Mouse (Mus musculus) gastrocnemius, postnatal 4 days (tissue): ENCODE measurements at regions not wholly inside any gene's neighbourhood (a gene's known extent, or its start where the extent isn't known, plus 50 kb on each side); places are given as distances from the start of the nearest gene placed in this dataset.

Experiments
- DNase-seq, 2 experiments: peaks; one replicate each; pipeline ENCODE4 v3.0.0; 2021 to 2022; ENCODE audit warnings: low spot score in 2 of 2, mixed read lengths in 2 of 2

DNA sequence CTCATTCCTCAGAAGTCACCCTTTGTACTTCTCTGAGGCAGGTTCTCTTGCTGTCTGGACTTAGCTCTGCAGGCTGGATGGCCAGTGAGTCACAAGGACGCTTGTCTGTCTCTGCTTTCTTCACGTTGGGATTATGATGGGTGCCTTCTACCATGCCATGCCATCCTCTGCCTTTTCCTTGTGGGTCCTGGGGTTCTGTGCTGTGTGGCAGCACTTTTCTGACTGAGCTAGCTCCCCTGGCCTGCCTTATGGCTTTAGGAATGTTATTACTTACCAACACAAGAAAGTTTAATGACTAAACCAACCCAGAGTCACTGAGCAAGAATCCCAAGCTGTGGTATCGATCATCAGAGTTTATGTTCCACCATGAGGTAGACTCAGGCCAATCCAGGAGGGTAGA lies 280.7 kb downstream of the Gm49356 start:
- DNase-seq: no peak

- DNase-seq: no peak
Observed at GRCm38 (mm10) chr15:59171120-59171519, 282.0 kb downstream of the Gm49356 start.

DNA sequence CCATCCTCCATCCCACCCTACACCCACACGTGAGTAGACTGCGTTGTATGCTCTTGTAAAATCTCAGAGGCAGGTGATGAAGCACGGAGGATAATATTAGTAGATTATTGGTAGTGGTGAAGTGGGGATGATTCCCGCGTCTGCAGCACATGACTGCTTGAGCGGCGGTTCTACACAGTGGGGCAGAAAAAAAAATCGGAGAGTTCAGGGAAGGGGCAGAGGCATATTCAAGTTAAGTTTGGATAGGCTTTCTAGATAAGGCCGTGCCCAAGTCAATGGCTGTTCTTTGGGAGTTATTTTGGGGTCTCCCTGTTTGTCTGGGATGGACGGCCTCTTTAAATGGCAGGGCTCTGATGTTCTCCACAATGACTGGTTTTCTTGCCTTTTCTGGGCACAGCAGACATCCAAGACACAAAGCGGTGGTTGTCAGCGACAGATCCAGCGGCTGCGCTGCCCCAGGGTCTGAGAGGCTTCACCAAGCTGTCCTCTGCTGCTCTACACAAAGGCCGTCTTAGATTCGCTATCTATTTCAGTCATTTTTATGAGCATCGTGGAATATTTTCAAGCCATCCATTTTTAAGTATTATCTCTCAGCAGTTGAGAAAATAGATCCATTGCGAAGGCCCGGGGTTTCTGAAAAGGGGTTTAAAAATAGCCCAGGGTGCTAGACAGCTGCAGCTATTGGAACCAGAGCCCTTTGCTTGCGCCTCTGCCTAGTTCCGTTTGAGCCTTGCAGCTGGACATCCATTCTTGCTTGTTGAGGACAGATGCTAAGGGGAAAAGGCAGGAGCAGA lies 284.6 kb downstream of the Gm49356 start:
- DNase-seq: no peak

- no peak for DNase-seq
Observed at GRCm38 (mm10) chr15:59174246-59174751, 285.2 kb downstream of the Gm49356 start.

DNA sequence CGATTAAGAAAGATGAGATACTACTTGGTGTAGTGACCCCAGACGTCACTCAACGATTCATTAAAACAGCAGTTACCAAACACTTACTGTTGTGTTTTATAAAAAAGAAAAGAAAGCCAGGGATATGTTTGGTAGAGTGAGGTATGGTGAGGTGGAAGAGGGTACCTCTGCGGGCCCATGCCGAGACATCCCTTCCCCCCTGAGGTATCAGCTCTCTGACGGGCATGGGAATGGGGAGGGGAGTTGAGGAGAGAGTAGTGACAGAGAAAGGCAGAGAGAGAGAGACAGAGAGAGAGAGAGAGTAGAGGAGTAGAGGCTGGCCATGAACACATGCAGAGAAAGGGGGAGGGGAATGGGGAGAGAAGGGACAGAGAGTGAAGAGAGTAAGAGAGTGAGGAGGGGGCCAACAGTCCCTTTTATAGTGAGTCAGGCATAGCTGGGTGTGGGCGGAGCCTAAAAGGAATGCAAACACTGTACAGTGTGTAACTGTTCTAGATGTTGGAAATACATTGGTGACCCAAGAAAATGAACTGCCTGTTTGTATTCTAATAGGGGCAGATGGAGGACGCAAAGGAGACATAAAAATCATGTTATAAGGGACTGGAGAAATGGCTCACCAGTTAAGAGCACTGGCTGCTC lies 285.9 kb downstream of the Gm49356 start:
- no peak for DNase-seq

DNA sequence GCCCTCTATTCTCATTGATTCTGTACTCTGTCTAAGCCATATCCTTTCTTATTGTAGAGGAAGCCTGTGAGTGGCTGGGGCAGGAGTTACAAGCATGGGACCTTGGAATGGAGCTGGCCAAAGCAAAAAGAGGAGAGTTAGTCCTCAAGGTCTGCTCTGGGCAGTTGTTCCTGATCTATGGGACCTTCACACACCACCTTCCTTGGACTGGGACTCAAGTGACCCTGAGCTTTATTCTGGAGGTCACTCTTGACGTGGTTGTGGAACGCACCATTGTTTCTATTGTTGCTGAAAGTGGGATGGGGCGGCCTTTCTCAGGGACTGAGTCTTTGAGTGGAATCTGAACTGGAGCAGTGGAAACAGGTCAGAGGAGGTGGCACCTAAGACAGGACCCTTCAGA lies 291.0 kb downstream of the Gm49356 start:
- no peak for DNase-seq

DNA sequence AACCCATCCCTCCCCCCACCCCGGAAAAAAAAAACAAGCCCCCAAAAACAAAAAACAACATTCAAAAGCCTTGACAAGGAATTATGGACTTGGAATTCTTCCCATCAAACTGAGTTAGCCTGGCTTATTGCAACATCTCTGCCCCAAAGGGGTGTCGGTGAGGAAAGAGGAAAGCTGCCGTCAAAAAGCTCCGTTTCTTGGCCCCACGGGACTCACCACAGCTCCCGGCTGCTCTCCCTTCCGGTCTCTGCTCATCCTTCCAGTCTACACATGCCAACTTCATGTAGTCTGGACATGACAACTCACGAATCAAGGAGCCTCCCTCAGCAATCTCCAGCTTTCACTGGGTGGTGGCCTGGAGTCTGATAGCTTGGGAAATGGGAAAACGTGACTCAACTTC lies 295.4 kb downstream of the Gm49356 start:
- no peak for DNase-seq

GRCm38 (mm10) chr15:59187566-59187965 lies 298.5 kb downstream of the Gm49356 start:
- DNase-seq: no peak

- DNase-seq: peak in 1 of 2 experiments; percentile 53
Observed at GRCm38 (mm10) chr15:59188371-59188770, 299.3 kb downstream of the Gm49356 start.

DNA sequence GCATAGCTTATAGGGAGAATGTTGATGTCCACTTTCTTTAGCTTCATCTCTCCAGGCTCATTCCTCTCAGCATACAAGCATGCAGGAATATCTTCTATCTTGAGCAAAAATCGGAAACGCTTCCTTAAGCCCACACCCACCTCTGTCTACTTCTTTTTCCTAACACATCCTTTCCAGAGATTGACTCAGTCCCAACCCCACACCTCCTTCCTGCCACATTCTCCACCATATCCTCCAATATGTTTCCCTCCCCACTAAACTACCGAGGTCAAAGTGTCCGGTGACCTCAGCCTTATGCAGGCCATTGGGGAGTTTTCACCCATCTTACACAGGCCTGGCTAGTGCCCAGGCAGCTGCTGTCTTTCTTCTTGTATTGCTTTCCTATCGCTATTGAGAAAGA lies 301.4 kb downstream of the Gm49356 start:
- no peak for DNase-seq

GRCm38 (mm10) chr15:59194421-59194820 lies 305.3 kb downstream of the Gm49356 start:
- peak in 1 of 2 experiments; percentile 38 for DNase-seq

DNA sequence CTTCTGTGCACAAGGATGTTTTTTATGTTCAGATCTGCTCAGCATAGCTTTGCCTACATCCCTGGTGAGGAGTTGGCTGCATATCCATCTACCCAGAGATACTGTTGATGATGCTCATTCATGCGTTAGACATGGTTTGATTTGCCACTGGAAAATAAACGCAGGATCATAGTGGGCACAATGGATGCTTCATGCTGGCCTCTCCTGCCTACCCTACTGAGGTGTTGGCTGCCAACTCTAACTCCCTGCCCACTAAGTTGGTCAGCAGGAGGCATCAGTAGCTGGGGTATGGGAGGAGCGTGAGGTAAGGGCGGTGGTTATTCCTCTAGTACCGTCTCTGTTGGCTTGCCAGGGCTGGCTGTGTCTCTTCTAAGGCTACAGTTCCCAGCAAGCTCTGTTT lies 307.3 kb downstream of the Gm49356 start:
- DNase-seq: no peak

DNA sequence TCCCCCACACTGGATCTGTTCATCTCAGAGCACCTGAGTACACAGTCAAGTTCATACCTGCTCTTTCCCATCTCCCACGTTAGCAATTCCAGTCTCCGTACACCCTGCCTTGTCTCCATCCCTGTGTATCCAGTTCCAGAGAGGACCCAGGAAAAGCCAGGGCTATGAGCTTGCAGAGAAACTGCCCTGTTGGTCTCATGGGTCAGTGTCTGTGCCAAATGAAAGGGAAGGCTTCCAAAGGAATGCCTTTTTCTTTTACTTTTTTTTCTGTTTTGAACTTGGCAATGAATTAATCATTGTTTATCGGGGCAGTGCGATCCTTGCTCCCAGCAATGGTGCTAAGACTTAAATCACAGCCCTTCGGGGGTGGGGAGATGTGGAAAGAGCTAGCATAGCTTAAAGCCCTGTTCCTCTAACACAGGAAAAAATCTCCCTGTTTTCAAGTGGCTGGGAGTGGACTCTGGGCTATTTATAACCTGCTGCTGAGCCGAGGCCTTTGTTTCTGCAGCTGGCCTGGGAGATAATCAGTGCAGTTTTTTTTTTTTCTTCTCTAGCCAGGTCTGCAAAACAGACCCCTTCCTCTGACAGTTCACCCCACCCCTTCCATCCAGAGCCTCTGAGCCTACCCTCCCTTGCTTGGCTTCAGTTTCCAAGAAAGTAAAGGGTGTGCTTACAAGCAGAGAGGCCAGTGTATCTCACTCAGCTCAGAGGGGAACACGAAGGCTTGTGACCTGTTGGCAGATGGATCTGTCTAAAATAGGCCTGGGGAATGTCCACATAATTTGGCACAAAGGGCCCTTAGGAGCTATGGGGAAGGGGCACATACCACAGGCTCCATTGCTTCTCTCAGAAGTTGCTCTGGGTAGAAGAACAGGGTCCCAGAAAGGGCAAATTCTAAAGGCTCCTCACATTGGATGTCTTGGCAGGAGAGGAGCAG lies 308.6 kb downstream of the Gm49356 start:
- DNase-seq: peak in 1 of 2 experiments; percentile 43

- peak in 1 of 2 experiments; percentile 28 for DNase-seq
Observed at GRCm38 (mm10) chr15:59201386-59201785, 312.3 kb downstream of the Gm49356 start.

DNA sequence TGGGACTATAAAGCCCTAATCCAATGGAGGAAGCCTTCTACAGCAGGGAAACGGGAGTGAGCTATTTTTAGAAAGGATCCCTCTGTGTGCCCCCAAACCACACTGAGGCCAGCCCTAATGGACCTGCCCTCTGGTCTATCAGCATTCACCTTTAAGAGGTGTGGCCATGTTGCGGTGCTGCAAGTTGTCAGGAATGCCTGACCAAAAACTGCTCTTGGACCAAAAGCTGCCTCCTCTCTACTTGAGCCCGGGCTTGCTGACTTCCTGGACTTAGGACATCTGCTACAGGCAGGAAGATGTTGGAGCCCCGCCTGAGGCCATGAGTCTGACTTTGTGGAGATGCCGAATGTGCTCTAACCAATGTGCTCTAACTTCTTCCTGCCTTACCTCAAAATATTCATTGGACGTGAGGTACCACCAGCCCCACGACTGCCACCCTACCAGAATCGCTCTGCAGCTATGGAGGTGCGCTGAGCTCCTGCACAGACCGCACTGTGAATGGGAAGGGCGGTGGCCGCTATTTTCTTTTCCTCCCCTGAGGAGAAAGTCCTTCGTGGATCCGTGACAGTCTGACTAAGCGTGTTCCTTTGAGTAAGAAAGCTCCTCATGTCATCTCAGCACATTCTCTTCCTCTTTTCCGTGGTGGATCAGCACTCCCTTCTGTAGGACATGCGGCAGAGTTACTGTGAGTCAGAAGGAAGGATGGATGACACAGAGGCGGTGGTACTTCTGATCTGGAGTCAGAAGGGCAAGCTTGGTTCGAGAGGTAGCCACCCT lies 313.0 kb downstream of the Gm49356 start:
- no peak for DNase-seq

GRCm38 (mm10) chr15:59203097-59203849 lies 314.2 kb downstream of the Gm49356 start:
- DNase-seq: no peak

- DNase-seq: peak in 1 of 2 experiments; percentile 41
Observed at GRCm38 (mm10) chr15:59203850-59204625, 314.9 kb downstream of the Gm49356 start.

GRCm38 (mm10) chr15:59205091-59205490 lies 316.0 kb downstream of the Gm49356 start:
- DNase-seq: no peak

- DNase-seq: no peak
Observed at GRCm38 (mm10) chr15:59205544-59205943, 316.4 kb downstream of the Gm49356 start.
